Mouse (Mus musculus): ENCODE results near the gene Tapbpl. TPM values are rescaled to one million over a fixed set of nuclear protein-coding genes. Genes with fewer than 3 reads are reported as not detected.

Tapbpl gene
- polyA plus RNA-seq (2017; shearing (Covaris generic)) = 100 to 1,000 TPM in 1 of 2 experiments, 10 to 100 TPM in 1; 98.8 to 118 TPM

GRCm38 (mm10) chr6:125231117-125232044 lies at the start of gene Tapbpl:
Gene Tapbpl (minus strand): TSS chr6:125231860.

GRCm38 (mm10) chr6:125236782-125237181 lies 5.1 kb upstream of the Tapbpl start, which contains the start of gene Cd27:
Gene Cd27 (minus strand): TSS chr6:125237010.

GRCm38 (mm10) chr6:125215148-125215954 lies 16.3 kb downstream of the Tapbpl start, which contains the start of gene Vamp1:
Gene Vamp1 (plus strand): TSS chr6:125215551.

GRCm38 (mm10) chr6:125191332-125192015 lies 40.2 kb downstream of the Tapbpl start, which contains the start of the genes Ncapd2 and Mrpl51:
Gene Ncapd2 (minus strand): TSS chr6:125191701.
Gene Mrpl51 (plus strand): TSS chr6:125191801.

Other genes with a start within 250 kb of the Tapbpl start
- gene Pianp, start 235.2 kb downstream of the Tapbpl start, polyA plus RNA-seq (2017; shearing (Covaris generic)) = under 1 TPM in 1 of 2 experiments, not detected in 1; 0.45 TPM
- 10 to 100 TPM; 68.0 to 76.1 TPM for gene Zfp384, start 222.7 kb downstream of the Tapbpl start, polyA plus RNA-seq (2017; shearing (Covaris generic))
- 10 to 100 TPM; 85.4 to 87.6 TPM for gene Ing4, start 192.1 kb downstream of the Tapbpl start, polyA plus RNA-seq (2017; shearing (Covaris generic))
- gene Acrbp, start 182.2 kb downstream of the Tapbpl start, polyA plus RNA-seq (2017; shearing (Covaris generic)) = 10 to 100 TPM; 20.3 to 33.0 TPM
- 10 to 100 TPM; 19.2 to 25.7 TPM for gene Lpar5, start 163.9 kb downstream of the Tapbpl start, polyA plus RNA-seq (2017; shearing (Covaris generic))
- gene Chd4, start 135.9 kb downstream of the Tapbpl start, polyA plus RNA-seq (2017; shearing (Covaris generic)) = 10 to 100 TPM; 50.7 to 54.2 TPM
- gene Nop2, start 100.0 kb downstream of the Tapbpl start, polyA plus RNA-seq (2017; shearing (Covaris generic)) = 10 to 100 TPM; 44.4 to 53.1 TPM
- 10 to 100 TPM; 30.3 to 30.4 TPM for gene Iffo1, start 86.6 kb downstream of the Tapbpl start, polyA plus RNA-seq (2017; shearing (Covaris generic))
- 100 to 1,000 TPM; 230 to 258 TPM for gene Gapdh, start 65.4 kb downstream of the Tapbpl start, polyA plus RNA-seq (2017; shearing (Covaris generic))
- 10 to 100 TPM; 22.3 to 23.4 TPM for gene Ncapd2, start 40.2 kb downstream of the Tapbpl start, polyA plus RNA-seq (2017; shearing (Covaris generic))
- gene Mrpl51, start 40.1 kb downstream of the Tapbpl start, polyA plus RNA-seq (2017; shearing (Covaris generic)) = 10 to 100 TPM; 77.6 to 84.4 TPM
- gene Vamp1, start 16.3 kb downstream of the Tapbpl start, polyA plus RNA-seq (2017; shearing (Covaris generic)) = 10 to 100 TPM; 43.8 TPM
- gene Cd27, start 5.2 kb upstream of the Tapbpl start, polyA plus RNA-seq (2017; shearing (Covaris generic)) = 100 to 1,000 TPM; 493 to 591 TPM
- 1 to 10 TPM in 1 of 2 experiments, under 1 TPM in 1; 0.61 to 2.1 TPM for gene Tuba3a, start 54.2 kb upstream of the Tapbpl start, polyA plus RNA-seq (2017; shearing (Covaris generic))
- gene Ltbr, start 82.0 kb upstream of the Tapbpl start, polyA plus RNA-seq (2017; shearing (Covaris generic)) = 1 to 10 TPM in 1 of 2 experiments, not detected in 1; 1.0 TPM
- under 1 TPM; 0.19 to 0.36 TPM for gene Scnn1a, start 88.8 kb upstream of the Tapbpl start, polyA plus RNA-seq (2017; shearing (Covaris generic))
- 10 to 100 TPM; 34.4 to 37.5 TPM for gene Tnfrsf1a, start 117.5 kb upstream of the Tapbpl start, polyA plus RNA-seq (2017; shearing (Covaris generic))
- gene Plekhg6, start 148.9 kb upstream of the Tapbpl start, polyA plus RNA-seq (2017; shearing (Covaris generic)) = under 1 TPM; 0.10 to 0.70 TPM

Data from inflammation-experienced regulatory T-cells (primary cell).